Mouse (Mus musculus) lung, adult 2 months (tissue): ENCODE results near the gene Dapk1. TPM values are rescaled to one million over a fixed set of nuclear protein-coding genes. Genes with fewer than 3 reads are reported as not detected.

Experiments
- DNase-seq: peaks from one replicate; pipeline ENCODE4 v3.0.0; 2022
- H3K4me1 ChIP-seq: fragments of 200-500 bp; 2 replicates; pipeline ENCODE4 v1.6.1; 2011; ENCODE audit warnings: low read length; ENCODE audit not compliant: control insufficient read depth, insufficient read depth
- H3K4me3 ChIP-seq: fragments of 200-500 bp; replicated peaks from 2 replicates; pipeline ENCODE3; 2011; ENCODE audit warnings: low read depth, mild to moderate bottlenecking, control low read depth, low read length; ENCODE audit errors: extremely low read depth
- CTCF ChIP-seq: fragments of 200-500 bp; IDR thresholded peaks from 2 replicates; pipeline ENCODE4 v1.5.1; 2011; ENCODE audit warnings: mild to moderate bottlenecking, low read length, control low read depth; ENCODE audit not compliant: insufficient read depth
- POLR2A ChIP-seq: fragments of 200-500 bp; IDR thresholded peaks from 2 replicates; pipeline ENCODE4 v1.6.1; 2011; ENCODE audit warnings: low read depth, mild to moderate bottlenecking, control low read depth, low read length, borderline replicate concordance; ENCODE audit errors: extremely low read depth
- WGBS: fragments of 180-500 bp; shearing (Covaris S2); methylation state at CpG from one replicate; pipeline ENCODE4 v1.1.7; 2018; 5-methylcytosine and 5-hydroxymethylcytosine counted together
- polyA plus RNA-seq: library from polyadenylated mRNA; depleted of rRNA; stranded (reverse); fragments of >200 nt; gene quantifications from 2 replicates; pipeline ENCODE4 v1.2.3, GENCODE M21; 2012

Gene Dapk1
- polyA plus RNA-seq, 1 experiment, result 96.9 TPM

- WGBS, result 81% methylated on average over 13 of the region's 13 CpGs
- no peak for TF ChIP-seq CTCF
- no peak for TF ChIP-seq POLR2A
- DNase-seq, result no peak
- Histone ChIP-seq H3K4me1 (no peaks in the 10 kb centered on the region), H3K4me3 (no peak overlapping the region)
These were observed 155.5 kb downstream of the Dapk1 start for GRCm38 (mm10) chr13:60757292-60757691.

- WGBS, result 29% methylated on average over 6 of the region's 6 CpGs
- H3K4me1 ChIP-seq, result no peaks in the 10 kb centered on the region
- H3K4me3 ChIP-seq, result no peak overlapping the region
- peak; percentile 45 for DNase-seq
- TF ChIP-seq CTCF, result peak; percentile 74
- no peak for TF ChIP-seq POLR2A
These were observed 157.4 kb downstream of the Dapk1 start for GRCm38 (mm10) chr13:60759136-60759535.

GRCm38 (mm10) chr13:60760392-60760791 lies 158.6 kb downstream of the Dapk1 start:
- TF ChIP-seq CTCF, result no peak
- no peak for TF ChIP-seq POLR2A
- DNase-seq, result no peak
- WGBS, result 87% methylated on average over 12 of the region's 12 CpGs
- H3K4me1 ChIP-seq, result no peaks in the 10 kb centered on the region
- no peak overlapping the region for H3K4me3 ChIP-seq

GRCm38 (mm10) chr13:60761161-60761560 lies 159.4 kb downstream of the Dapk1 start:
- no peak for TF ChIP-seq POLR2A
- TF ChIP-seq CTCF, result no peak
- DNase-seq, result no peak
- 96% methylated on average over 17 of the region's 17 CpGs for WGBS
- H3K4me3 ChIP-seq, result no peak overlapping the region
- no peaks in the 10 kb centered on the region for H3K4me1 ChIP-seq

GRCm38 (mm10) chr13:60780534-60780933 lies 178.8 kb downstream of the Dapk1 start:
- Histone ChIP-seq H3K4me3 (no peak overlapping the region), H3K4me1 (no peaks in the 10 kb centered on the region)
- DNase-seq, result no peak
- TF ChIP-seq POLR2A, result no peak
- WGBS, result 78% methylated on average over 3 of the region's 3 CpGs

- TF ChIP-seq CTCF (no peak), POLR2A (no peak)
- Histone ChIP-seq H3K4me1 (no peaks in the 10 kb centered on the region), H3K4me3 (no peak overlapping the region)
- no peak for DNase-seq
- 86% methylated on average over 7 of the region's 7 CpGs for WGBS
These were observed 181.6 kb downstream of the Dapk1 start for GRCm38 (mm10) chr13:60783301-60783700.

GRCm38 (mm10) chr13:60786264-60786663 lies 184.5 kb downstream of the Dapk1 start, which contains the start of gene BC051665:
TSS of gene BC051665 (minus strand) at chr13:60786364.
- no peaks in the 10 kb centered on the region for H3K4me1 ChIP-seq
- no peak for DNase-seq
- H3K4me3 ChIP-seq, result no peak within 1 kb of the TSS
- TF ChIP-seq POLR2A, result no peak
- no peak for TF ChIP-seq CTCF

- TF ChIP-seq CTCF (no peak), POLR2A (no peak)
- no peaks in the 10 kb centered on the region for H3K4me1 ChIP-seq
- 77% methylated on average over 1 of the region's 1 CpGs for WGBS
- no peak for DNase-seq
- H3K4me3 ChIP-seq, result no peak overlapping the region
These were observed 187.7 kb downstream of the Dapk1 start for GRCm38 (mm10) chr13:60789466-60789865.

GRCm38 (mm10) chr13:60802749-60803148 lies 201.0 kb downstream of the Dapk1 start, which contains the start of gene Ctsll3:
TSS of gene Ctsll3 (minus strand) at chr13:60802849.
- no peak for DNase-seq
- 69% methylated on average over 1 of the region's 1 CpGs for WGBS
- H3K4me1 ChIP-seq, result no peaks in the 10 kb centered on the region
- no peak within 1 kb of the TSS for H3K4me3 ChIP-seq
- no peak for TF ChIP-seq CTCF
- no peak for TF ChIP-seq POLR2A

- DNase-seq, result no peak
- no peak for TF ChIP-seq POLR2A
- TF ChIP-seq CTCF, result no peak
- WGBS, result 59% methylated on average over 2 of the region's 2 CpGs
- peaks cover 7% of the 10 kb centered on the region for H3K4me1 ChIP-seq
- no peak overlapping the region for H3K4me3 ChIP-seq
These were observed 207.9 kb downstream of the Dapk1 start for GRCm38 (mm10) chr13:60809690-60810089.
